Mouse (Mus musculus) layer of hippocampus, postnatal 14 days (tissue): ENCODE data around the gene Antxr2. TPM values are rescaled to one million over a fixed set of nuclear protein-coding genes. Genes with fewer than 3 reads are reported as not detected.

Experiments used
- DNase-seq, 2 experiments: peaks; one replicate each; pipeline ENCODE4 v3.0.0; 2021 to 2022; ENCODE audit warnings: low spot score in 2 of 2, mixed read lengths in 1 of 2
- long read RNA-seq, 2 experiments: library from polyadenylated mRNA; stranded (forward); transcript quantifications; one replicate each; pipeline ENCODE4 v2.0.0; 2021
- total RNA-seq, 2 experiments: library from RNA; stranded (reverse); gene quantifications; 2 replicates each; pipeline ENCODE4 v1.2.3; 2021

Antxr2 gene
- total RNA-seq, result 1 to 10 TPM; 1.9 to 2.1 TPM
- long read RNA-seq, experiment 1, full-length matches to known transcripts, result 2 of 3 reads
- long read RNA-seq, experiment 1, partial matches to known transcripts, result 0 of 3 reads
- long read RNA-seq, experiment 1, other reads (novel, unspliced or antisense), result 1 of 3 reads
- long read RNA-seq, experiment 2, full-length matches to known transcripts, result 3 of 4 reads
- long read RNA-seq, experiment 2, partial matches to known transcripts, result 0 of 4 reads
- long read RNA-seq, experiment 2, other reads (novel, unspliced or antisense), result 1 of 4 reads

DNA sequence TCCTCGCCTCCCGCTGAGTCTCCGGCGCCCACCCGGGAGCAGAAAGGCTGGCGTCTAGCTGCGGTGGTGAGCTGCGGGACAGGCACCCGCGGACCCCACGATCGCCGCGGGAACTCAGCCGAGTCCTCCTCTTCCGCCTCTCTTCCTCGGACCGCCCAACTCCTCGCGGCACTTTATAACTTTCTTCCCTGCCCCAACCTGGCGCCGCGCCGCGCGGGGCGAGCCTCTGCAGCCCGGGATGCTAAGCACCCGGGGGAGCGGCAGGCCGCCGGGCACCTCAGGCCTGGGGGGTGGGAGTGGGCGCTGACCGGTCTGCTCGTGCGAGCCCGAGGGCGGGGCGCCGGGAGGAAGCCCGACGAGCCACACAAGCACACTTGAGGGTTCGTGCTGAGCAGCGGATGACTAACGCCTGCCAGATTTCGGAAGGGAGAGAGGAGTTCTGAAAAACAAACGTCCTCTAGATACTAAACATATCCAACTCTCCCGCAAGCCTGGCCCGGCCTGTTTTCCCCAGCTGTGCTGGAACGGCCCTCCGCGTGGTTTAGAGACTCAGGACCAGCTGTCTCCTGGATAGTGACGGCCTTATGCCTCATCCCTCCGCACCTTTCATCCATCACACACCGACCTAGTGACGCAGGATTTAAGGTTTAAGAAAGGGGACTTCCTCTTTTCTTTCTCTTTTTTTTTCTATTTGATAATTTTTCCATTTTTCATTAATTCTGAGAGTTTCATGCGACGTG, at the start of gene Antxr2:
Antxr2 (minus strand) TSS at position 142 of the 740 bp plus-strand sequence.
- peak; percentile 28 to 29 for DNase-seq

DNA sequence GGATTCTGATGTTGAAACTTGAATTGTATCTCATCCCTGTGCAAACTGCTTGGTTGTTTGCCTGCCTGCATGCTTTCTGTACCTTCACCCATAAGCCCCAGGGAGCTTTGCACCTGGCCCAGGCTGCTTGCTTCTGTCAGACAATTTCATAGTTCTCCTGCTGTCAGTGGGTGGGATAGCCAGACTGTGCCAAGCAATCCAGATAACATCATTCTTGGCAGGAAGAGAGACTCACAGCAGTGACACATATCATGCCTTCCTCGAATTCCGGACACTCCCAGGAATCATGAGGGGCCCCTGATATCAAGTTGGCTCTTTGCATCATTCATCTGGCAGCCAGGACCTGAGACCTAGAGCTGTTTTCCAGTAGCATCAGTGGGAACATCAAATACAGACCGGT, 45.8 kb upstream of the Antxr2 start:
- DNase-seq, result peak in 1 of 2 experiments; percentile 11

DNA sequence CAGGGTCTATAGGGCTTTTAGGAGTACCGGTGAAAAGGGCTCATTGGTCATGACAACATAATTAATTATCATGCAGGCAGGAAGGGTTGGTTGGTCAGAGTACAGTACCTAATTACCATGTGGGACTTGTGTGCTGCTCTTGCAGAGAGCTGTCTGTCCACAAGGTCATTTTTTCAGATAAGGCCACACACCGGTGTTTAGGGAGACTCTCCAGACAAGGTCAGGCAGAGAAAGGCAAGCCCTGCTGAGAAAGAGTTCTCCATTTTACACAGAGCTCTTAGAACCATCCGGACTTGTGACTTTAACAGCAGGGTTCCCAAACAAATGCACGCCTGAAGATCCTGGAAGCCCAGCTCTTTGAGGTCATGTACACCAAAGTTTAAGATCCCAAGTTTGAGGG, 38.3 kb upstream of the Antxr2 start:
- DNase-seq, result no peak

DNA sequence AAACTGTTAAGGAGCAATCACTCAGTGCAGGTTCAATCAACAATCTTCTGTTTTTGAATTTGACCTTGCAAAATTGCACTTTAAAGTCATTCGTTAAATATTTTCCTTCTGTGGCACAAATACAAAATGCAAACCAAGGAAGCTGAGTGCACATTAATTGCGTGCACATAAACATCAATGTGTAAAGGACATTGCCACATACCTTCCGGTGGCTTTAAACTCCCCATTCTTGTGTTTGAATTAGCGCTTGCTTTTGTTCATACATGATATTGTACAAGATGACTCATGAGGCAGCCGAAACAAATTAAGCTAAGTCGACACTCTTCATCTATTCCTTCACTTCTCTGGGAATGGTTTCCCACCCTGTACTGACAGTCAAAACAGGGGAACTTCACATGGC, 24.4 kb upstream of the Antxr2 start:
- no peak for DNase-seq

DNA sequence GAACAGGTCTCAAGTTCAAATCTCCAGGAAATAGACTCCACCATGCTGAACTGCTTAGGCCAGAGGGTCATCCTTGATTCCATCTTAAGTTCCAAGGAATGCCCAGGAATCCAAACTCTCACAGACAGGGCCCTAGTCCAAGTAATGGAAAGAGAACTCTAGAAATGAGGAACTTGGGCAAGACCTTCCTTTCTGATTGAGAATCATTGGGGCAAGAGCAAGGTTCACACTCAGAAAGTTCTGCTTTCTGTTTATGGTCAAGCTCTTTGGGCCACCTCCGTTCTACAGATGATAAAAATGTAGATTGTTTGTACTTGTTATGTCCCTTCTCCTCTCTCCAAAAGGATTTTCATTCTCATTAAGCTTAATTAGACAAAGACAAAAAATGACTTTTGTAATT, 24.0 kb upstream of the Antxr2 start:
- no peak for DNase-seq

DNA sequence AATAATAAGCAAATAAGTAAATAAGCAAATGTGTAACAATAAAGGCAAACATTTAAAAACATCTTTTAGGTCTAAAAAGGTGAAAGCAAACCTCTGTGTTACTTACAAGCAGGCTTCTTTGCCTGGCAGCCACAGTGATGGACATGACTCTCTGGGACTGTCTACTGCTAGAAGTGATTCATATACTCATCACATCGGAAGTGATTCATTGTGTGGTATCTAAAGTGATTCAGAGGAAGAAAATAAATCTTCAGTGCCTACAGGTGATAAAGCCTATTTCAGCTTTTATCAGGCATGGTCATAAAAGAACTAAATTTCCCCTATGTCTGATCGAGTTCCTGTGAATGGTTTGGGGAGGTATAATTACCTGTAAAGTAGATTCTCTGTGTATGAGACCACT, 4.1 kb upstream of the Antxr2 start:
- no peak for DNase-seq

DNA sequence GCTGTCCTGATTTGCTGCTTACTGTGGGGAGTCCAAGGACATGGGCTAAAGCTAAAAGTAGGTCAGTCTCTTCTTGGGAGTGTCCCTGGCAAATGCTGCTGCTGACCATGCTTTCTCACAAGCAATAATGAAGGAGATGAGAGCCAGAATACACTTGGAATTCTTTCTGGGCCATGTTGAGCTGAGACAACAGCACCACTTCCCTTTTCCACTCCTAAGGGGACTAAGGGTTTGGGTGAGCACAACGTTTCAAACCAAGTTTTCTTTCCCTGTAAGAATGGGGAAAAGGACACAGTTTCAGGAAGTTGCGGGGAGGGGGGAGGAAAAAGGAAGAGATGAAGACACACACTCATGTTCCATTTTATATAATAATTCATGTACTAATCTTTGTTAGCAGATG, 3.4 kb upstream of the Antxr2 start:
- DNase-seq, result no peak

DNA sequence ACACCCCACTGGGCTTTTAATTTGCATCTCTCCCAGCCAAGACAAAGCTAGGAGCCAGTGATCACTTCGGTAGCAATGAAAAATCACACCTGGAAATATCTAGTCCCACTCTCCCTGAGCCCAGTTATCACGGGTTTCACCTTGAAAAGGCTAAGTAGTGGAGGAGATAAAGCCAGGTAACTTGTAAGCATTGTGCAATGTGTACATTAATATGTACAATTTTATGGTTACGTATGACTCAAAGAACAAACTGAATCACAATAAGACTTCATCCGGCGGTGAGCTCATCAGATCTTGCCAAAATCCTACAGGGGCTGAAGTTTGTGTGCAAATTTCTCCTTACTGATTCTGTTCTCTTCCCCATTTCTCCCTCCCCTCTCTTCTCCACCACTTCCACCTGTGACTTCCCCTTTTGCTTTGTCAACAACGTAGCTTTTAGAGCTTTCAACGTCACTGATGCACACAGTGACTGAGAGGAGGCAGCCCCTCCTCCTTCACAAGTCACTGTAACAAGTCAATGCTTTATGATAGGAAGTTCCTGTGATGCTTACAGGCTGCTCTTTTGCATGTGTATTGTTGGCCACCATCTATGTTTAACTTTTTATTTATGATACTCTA, 2.1 kb upstream of the Antxr2 start:
- DNase-seq, result no peak

DNA sequence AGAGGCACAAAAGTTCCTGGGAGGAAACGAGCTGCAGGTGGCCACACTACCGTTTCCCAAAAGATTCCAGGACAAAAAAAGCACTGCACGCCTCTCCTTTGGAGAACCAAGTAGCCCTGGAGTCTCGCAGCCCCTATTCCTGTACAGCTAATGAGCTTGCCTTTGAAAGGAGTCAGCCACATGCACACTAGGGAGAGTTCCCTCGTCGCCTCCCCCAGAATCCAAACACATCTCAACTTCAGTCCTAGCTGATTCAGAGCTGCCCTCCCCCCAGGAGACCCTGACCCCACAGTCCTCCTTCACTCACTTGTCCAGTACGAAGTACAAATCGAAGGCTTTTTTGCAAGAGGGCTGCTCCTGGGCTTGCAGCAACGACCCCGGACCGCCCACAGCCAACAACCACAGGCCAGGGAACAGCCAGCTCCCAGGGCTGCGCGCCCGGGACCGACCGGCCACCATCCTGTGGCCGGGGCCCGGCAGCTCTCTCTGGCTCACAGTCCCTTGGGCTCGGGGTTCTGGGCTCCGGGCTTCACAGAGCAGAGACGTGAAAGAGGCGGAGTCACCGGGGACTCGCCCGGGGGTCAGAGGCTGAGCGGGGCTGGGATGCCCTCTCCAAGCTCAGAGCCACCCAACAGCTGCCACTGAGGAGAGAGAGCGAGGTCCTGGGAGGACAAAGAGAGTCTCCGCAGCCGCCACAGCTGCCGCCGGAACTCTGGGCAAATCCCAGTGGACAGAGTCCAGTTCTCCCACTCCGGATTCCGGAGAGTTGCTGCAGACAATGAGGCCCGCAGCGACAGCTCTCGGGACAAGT, 547 bp downstream of the Antxr2 start:
- DNase-seq, result peak; percentile 16 to 20

DNA sequence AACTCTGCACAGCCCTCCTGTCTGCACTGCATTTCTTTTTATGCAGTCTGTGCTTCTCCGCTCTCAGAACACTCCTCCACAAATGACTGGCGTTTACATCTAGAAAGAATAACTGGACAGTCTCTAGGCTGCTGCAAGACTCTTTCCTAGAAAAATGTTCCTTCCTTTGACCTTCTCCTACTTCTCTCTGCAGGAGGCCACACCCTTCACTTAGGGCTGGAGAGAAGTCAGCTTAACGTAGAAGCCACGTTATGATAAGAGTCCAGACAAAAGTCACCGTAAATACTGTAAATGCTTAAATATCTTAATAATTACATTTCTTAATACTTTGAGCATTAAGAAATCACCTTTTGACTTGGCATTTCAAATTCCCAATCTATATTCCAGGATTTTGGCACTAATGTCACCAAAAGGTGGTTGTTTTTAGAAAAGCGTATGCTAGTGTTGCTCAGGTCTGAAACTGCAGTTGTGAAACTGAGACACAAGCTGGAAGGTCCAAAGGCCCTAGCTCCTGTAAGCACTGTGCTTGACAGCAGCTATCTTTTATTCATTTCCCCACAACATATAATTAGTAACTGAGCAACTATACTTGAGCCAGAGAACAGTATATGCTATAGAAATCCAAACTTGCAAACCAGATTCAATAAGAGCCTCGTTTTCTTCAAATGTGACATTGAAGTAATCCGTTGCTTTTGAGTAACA, 3.0 kb downstream of the Antxr2 start:
- DNase-seq, result no peak

DNA sequence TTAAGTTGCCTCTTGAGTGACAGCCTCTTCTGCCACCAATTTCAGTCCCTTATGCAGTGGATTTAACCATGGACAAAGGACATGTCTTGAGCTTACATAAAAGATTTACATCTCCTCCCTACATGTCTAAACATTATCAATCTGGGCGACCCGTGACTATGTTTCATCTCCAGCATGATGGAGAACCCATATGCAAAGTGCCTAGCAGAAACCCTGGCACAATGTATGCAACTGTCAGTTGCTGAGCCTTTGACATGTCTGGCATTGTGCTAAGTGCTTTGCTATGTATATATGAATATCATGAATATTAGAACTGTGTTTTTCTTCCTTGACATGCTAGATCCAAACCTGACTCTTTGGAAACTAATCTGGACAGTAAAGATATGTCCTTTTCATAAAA, 4.9 kb downstream of the Antxr2 start:
- DNase-seq, result no peak

DNA sequence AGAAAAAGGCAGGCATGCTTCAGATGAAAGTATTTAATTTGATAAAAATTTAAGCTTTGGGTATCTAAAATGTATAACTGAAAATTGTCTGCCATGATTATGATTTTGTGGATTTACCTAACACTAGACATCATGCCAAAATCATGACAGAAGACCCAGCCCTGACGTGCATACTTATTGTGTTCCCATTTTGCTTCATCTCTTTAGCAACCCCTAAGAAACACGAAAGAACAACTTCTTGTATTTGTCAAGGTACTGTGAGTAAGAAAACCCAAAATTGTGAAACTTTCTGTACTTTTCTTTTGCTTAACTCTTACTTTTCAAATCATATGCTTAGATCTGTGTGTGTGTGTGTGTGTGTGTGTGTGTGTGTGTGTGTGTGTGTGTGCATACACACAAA, 6.3 kb downstream of the Antxr2 start:
- no peak for DNase-seq

DNA sequence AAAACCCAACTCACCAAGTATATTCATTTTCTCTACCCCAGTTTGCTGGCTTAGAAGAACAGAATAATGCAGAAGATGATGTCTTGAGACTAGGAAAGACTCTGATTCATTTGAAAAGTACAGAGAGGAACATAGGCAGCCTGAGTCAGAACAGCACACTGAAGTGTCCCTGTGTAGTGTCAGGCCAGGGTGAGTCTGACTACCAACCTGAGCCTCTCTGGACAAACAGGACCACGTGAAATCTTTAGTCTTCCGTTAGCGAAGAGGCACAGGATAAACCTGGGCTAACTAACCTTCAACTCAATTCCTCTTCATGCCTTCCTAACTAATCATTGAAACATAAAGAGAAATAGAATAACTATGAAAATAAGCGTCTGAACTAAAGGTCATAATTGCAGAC, 9.3 kb downstream of the Antxr2 start:
- DNase-seq, result no peak

DNA sequence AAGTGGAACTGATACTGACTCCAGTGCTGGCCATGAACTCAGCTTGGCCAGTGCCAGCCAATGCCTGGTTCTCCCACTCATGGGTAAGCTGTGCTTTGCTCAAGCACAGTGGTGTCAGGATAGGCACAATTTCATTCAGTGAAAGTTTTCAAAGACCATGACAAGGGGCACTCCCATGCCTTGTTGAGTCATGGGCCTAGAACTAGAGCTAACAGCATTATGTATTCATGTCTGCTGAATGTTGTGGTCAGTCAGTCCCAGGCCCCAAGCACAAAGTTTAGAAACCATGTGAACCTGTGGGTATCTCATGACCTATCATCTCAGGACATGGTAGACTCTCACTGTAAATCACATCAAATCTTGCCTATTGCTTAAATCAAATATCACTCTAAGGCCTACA, 10.2 kb downstream of the Antxr2 start:
- DNase-seq, result no peak

DNA sequence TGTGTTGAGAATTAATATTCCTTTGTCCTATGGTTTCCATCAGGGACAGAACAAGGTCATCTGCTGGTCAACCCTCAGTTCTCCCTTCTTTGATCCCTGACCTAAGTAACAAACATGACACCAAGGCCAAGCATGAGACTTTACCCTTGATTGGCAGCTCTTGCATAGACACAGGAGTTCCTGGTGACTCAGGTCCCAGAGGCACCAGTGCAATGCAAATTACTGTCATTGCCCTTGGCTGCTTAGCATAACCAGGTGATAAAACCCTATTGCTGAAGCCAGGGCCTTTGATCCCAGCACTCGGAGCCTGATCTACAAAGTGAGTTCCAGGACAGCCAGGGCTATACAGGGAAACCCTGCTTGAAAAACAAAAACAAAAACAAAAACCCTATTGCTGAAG, 11.4 kb downstream of the Antxr2 start:
- DNase-seq, result no peak

DNA sequence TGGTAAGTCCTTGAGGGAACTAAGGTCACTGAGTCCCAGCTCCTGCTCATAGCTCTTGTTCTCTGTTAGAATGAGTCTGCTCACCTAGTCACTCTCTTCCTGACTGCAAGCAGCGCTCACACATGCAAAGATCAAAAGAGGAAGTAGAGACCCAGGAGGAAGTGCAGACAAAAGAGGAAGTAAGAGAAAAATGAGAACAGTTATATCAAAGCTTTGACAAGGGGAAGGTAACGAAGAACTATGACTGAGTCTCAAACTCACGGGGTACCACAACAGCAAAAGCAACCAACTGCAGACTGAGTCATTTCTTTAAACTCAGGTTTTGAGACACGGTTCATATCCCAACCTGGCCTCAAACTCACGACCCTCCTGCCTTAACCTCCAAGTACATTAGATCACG, 12.7 kb downstream of the Antxr2 start:
- no peak for DNase-seq

DNA sequence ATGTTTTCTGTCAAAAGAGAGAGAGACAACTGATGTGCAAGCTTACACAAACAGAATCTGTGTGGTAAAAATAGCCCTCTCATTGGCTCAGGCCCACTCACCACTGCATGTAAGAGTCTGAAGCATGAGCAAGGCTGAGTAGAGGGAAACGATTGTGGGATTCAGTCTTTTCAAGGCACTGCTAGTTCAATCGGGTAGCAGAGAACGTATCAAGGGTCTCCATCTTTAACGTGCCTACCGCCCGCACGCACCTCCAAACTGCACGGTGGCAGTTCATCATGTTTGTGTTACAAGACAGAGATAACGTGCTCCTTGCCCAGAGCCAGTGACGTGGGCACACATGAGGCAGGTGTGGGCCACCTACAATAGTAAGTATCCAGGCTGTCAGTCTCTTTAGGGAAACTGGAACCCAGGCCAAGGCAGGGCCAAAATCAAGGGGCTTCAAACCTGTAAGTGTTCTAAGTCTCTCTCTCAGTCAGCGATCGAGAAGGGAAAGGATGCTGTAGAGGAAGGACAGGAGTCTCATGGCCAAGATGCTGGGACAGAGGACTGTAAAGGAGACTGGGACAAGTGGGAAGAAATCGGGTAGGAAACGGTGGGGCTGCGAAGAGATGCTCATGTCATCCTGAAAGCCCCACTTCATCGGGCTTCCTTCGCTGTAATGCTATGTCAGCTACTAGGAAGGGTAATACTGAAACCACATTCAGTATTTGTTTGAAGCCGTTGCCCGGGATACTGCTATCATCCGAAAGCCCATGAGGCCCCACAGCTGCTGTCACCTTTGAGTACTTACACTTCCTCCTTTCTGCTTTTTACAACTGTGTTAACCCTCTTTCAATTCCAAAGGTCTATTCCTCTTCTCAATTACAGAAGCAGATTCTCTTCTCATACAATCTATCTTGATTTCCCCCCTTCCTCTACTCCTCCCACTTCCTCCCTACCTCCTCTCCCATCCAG, 14.3 kb downstream of the Antxr2 start:
- no peak for DNase-seq

DNA sequence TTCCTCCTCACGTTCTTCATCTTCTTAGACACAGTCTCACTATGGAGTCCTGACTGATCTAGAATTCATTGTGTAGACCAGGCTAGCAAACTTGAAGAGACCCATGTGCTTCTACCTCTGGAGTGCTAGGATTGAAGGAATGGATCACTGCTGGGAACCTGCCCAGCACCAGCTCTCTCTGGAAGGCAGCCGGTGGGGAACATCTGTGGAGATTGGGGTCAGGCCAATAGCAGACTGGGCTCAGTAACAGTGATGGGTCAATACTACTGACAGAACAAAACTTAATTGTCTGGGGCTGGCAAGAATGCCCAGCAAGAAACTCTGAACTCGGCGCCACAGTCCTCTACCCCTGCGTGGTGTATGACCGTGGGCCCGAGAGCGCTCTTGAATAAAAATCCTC, 25.1 kb downstream of the Antxr2 start:
- no peak for DNase-seq

DNA sequence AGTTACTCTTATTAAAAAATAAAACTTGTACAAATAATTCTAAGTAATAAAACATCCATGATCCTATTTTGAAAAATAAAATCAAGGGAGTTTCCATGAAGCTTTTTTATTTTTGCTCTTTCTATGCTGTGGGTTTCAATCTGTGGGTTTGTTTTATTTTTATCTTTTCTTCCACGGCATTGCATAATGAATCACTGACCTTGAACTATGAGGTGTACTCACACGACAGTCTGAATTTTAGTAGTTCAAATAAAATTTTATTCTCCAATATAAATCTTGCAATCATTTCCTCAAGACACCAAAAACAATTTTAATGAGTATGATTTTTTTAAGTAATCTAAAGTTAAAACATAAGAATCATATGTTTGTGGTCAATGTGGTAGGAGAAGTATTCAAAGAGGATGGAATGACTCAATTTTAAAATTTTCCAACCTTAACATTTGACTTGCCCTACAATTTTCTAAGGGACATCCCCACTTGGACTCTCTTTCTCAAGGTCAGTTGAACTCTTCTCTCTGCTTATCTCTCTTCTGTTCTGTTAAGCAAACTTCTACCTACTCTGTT, 31.5 kb downstream of the Antxr2 start:
- no peak for DNase-seq
